Mouse (Mus musculus): ENCODE measurements at regions not wholly inside any gene's neighbourhood (a gene's known extent, or its start where the extent isn't known, plus 50 kb on each side); places are given as distances from the start of the nearest gene placed in this dataset.

DNA sequence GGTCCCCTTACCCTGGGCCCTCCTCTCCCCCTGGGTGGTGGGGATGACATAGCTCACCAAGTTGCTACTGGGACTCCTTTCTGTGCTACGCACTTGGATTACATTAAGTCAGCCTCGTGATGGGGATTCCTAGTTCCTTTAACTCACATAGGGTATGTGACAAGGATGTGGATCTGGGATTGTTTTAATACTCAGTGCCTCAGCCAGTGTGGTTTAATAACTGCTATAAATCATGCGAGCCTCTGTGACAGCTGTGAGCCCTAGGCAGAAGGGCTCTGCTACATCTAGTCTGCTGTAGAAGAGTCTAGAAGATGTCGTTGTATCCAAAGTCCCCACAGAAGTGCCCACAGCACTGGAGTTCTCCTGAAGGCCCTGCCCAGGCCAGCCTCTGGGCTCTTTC lies 796.5 kb upstream of the Car8 start:
- no peak for DNase-seq (ENCODE audit: low read depth, low spot score)

DNA sequence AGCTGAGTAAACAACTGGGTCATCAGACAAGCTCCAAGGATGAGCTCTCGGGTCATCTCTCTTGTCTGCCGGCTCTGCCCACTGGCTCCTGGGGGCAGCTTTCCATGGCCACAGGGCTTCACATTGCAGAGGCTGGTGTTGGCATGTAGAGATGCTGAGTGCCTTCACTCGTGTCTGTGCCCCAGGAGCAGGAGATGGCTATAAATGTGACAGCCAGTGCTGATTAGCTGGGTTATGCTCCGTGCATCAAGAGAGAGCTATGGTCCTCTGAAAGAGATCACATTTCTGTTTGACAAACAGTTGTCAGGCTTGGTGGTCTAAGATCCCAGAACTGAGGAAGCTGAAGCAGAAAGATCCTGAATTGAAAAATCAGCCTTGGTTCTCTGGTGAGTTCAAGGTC lies 795.4 kb upstream of the Car8 start:
- DNase-seq (ENCODE audit: low read depth, low spot score), result no peak

DNA sequence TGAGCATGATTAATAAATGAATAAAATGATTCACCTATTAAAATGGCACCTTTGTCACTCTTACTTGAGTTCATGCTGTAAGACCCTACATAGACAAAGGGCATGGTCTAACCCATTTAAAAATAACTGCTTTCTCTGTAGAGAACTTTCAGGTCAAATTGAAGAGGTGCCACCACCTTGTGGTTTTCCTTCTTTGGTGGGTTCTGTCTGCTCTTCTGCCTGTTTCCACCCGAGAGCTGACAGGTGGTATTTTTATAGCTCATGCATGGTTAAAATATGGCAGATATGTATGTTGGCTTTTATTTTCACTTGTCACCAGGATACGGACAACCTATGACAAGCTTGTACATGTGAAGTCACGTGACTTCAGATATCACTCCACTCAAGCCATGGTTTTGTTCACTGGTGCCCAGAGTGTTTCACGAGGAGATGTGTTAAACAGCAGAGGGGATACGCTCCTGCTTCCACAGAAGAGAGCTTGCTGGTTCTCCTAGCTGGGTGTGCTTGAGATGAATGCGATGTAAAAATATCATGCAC lies 794.3 kb upstream of the Car8 start:
- no peak for DNase-seq (ENCODE audit: low read depth, low spot score)

DNA sequence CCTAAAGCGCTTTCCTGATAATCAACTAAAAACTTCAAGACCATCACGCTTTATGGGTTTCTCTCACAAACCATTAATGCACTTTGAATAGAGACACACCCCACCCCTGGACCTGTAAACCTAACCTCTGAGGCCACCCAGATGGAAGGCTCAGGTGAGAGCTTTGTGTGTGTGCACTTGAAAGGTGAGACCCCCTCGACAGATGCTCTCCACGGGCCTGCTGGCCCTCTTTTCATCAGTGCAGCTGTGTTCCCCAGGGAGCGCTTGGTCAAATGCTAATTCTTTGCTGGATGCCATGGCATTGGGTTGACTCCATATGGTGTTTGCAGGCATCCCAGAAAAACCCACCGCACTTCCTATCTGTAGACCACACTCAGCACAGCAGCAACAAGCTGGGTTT lies 792.8 kb upstream of the Car8 start:
- peak; percentile 60 for DNase-seq (ENCODE audit: low read depth, low spot score)

DNA sequence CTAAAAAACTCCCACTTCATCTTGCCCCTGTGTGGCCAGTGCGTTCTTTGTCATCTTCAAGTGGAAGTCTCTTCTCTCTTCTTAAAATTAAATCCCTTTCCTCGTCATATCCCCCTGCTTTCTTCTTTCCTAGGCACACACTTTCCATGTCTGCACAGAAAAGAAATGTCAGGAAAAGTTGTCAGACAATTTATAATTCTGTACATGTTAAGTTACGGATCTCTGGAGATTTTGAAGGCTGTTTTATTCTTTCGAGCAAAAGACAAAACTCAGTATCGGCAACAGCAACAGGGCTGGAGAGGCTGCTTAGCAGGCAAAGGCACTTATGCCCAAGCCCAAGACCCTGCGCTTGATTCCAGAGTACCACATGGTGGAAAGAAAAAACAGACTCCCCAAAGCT lies 790.1 kb upstream of the Car8 start:
- DNase-seq (ENCODE audit: low read depth, low spot score), result no peak

DNA sequence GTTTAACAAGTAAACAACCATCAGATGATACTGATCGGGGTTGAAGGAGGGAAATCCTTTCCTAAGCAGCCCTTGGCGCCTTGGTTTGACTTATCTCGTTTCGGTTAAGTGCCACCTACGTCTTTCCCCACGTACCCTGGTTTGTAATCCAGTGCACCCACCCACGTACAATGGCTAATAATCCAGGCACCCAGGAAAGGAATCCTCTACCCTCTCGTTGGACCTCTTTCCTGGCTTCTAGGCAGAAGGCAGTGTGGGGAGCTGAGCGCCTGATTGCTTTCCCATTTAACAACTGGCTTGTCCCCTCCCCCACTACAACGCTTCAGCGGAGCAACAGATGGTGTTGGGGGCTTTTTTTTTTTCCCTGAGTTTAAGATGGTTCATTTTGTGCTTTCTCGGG lies 789.6 kb upstream of the Car8 start:
- DNase-seq (ENCODE audit: low read depth, low spot score), result peak; percentile 59

DNA sequence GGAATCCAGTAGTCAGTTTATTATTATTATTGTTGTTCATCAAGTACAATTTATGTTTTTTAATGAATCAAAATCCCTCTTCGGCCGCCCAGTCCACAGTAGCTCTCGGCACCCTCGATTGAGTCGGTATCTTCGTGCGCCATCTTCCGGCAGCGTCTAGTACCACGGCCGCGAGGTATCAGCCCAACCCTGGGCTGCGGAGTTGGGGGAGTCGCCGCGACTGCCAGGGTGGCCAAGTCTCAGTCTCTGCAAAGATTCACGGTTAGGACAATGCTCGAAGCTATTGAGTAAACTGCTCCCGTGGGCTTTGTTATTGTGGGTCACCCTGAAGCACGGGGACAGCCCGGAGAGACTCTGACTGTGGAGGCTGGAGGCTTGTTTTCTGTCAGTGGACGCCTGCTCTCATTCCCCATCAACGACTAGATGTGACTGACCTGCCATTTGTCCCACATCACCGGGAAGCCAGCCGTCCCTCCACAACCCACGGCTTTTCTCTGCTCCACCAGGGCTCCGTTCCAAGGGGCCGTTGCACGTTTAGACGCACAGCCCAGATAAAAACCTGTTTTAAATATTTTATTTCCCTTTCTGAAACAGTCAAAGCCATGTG lies 789.1 kb upstream of the Car8 start:
- peak; percentile 79 for DNase-seq (ENCODE audit: low read depth, low spot score)

DNA sequence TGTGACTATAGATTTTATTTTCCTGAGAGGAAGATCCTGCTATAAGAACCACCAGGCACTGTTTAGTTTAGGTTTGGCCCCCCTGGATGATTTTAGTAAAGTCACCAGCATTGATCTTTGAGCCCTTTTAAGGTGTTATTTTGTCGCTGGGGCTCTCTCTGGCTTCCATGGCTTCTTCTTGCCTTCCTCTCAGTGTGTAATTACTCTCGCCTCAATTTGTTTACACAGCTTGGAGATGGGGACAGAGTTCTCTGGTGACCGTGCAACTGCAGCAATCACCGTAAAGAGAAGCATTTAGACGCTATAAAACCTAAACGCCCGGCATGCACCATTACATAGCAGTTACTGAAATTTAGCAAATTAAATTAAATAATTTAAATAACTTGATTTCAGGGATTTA lies 788.5 kb upstream of the Car8 start:
- no peak for DNase-seq (ENCODE audit: low read depth, low spot score)

DNA sequence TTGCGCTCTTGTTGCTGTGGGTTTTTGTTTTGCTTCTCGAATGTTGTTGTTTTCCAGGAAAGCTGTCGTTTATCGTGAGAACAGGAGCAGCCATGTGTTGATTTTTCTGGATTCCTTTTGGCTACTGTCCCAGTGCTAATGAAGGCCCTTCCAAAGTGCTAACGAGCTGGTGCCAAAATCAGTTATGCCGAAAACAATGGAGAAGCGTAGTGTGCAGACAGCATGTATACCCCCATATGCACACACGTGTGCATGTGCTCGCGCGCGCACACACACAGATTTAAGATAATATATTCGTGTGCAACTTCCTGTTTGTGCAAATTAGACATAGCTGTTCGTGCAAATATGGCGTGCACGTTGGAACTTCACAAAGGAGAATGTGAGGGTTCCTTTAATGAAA lies 788.0 kb upstream of the Car8 start:
- DNase-seq (ENCODE audit: low read depth, low spot score), result no peak

DNA sequence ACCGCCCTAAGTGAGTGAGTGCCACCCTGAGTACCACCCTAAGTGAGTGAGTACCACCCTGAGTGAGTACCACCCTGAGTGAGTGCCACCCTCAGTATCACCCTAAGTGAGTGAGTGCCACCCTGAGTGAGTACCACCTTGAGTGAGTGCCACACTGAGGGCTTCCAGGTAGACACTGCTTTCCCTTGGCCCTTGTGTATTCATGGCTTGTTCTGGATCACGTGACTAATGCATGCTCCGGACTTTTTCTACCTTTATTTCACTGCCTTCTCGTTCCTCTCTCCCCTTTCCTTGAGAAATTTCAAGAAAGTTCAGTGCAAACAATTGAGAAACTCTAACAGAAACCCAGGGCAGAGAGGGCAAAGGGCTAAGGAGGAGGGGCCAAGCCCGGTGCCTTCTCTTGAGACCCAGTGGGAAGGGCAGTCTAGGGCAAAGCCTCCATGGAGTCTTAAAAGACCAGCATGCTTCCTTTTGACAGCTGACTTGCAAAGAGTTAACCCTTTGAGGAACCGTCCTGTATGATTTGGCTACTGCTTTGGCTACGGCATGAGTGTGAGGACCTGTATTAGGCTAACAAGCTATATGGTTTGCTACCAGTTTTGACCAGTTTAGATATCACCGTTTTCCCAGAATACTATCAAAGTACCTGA lies 787.1 kb upstream of the Car8 start:
- no peak for DNase-seq (ENCODE audit: low read depth, low spot score)

DNA sequence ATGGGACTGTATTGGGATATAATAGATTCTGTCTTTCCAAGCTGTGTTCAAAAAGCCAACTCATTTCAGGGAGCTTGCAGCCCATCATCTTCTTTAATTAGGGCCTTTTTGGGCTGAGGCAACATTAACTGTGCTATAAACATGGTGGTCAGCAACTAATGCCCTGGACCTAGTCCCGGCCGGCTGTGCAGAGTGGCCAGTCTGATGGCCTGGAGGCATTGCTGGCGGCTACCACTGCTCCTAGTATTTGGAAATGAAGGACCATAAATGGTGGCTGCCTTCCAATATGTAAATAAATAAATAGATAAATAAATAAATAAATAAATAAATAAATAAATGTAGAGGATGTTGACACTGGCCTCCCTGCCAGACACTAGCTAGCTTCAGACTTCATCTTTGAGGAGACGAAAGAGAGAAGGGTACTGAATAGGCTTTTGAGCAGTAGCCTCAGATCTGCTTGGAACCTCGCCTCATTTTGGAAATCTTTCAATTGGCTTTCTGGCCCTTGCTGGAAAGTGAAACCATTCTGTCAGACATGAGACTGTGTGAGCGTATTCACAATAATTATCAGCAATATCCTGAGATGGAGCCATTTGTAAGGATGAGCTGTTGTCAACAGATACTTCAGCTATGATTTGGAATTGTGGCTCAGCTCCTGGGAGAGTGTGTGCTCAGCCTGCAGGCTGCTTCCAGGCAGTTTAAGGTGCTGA lies 785.5 kb upstream of the Car8 start:
- no peak for DNase-seq (ENCODE audit: low read depth, low spot score)

DNA sequence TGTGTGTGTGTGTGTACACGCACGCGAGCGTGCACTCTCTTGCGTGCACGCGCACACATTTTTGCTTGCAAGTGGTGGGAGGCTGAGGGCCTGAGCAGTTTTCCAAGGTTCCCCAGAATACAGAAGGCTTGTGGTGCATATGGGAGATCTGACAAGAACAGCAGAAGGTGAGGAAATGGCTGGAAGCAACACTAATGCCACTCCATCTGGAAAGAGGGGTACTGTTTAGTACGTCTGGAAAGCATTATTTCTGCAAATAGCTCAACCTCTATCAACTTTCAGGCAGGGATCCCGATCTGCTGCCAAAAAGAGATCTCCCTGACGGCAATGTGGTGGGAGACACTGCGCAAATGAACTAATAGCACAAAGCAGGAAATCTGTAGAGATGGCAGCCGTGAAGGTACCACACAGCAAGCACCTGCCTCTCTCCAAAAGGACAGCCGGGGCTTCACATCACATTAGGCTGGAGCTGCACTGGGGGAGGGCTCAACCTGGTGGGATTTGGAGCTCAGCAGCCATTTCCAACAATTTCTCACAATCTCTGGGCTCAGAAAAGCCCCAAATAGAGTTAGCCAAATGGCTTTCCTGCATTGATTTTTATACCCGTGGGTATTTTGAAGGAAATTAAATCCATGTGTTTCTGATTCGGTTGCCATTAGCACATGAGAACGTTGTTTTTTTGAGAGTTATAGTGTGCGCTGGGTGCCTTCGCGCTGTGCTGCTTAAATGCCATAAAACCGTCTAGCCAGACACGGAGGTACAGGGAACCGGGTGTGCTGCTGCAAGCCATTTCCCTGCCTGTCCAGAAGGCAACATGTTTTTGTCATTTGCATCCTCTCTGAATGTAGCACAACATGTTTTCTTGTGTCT lies 780.6 kb upstream of the Car8 start:
- DNase-seq (ENCODE audit: low read depth, low spot score), result peak; percentile 77

DNA sequence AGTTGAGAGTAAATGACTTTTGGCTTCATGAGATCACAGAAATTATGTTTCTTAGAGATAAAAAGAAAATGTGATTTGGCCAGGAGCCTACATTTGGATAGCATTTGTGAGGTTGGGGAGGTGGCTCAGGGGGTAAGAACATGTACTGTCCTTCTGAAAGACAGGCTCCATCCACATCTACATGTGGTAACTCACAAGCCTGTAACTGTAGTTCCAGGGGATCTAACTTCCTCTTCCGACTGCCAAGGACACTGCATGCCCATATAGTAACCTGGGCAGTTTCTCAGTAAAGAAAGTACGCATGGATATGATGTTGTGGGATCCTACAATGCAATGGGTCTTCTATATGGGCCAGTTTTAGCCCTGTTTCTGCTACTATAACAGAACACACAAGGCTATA lies 779.4 kb upstream of the Car8 start:
- DNase-seq (ENCODE audit: low read depth, low spot score), result no peak

DNA sequence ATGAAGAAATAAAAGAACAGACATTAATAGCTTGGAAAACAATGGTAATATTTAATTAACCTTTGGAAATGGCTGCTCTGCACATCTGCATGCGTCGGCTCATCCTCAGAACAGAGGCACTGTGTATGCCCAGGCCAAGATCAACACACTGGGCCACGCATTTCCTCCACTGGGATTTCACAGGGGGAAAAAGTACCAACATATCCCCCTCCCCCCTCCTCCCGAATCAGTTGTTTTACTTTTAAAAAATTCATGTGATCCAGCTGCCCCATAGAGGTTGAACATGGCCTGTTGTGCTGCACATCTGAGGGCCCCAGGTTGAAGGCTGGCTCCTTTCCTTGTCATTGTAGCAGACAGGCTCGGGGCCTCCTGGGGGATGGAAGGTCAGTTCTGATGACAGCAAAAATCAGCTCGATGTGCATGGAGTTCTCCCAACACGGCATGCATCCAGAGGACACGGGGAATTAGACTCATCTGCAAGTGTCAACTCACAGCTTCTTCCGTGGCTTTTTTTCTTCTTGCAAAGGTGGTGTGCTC lies 777.7 kb upstream of the Car8 start:
- DNase-seq (ENCODE audit: low read depth, low spot score), result no peak

DNA sequence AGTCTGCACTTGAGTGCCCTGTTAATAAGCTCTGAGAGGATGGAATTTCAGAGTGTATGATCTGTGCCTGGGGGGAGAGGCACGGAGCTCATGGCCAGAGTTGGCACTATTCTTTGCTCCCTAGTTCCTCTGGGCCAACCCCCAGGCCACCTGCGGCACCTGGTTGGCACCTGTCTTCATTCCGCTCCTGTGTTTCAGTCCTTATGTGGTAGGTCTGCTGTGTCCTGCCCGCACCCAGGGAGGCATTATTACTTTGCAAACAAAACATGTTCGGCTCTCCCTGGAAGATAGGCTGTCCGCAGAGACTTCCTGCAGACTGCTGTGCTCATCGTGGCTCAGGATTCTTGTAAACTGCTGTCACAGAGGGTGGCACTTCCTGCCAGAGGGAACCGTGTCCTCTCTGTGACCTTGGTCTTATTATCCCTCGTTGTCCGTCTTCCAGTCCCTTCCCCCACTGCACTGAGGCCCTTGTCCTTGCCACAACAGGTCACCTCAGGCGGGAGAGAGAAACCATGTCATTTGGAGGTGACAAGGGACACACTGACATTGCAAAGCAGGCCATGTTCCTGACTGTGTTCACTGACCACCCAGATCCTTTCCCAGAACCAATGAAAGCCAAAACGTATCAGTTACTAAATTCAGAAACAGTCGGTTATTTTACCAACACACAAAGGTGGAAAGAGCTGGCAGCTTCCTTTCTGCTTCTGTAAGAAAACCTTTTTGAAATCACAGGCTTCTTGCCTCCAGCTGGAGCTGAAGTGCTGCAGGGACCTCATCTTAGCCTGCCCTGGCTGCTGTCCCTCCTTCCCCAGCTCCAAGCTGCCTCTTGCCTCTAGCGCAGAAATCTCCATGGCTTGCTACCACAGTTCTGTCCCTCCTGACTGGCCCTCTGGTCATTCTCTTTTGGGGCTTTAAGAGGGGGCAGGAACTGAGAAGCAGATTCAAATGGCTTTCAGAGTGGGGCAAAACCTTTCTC lies 777.0 kb upstream of the Car8 start:
- no peak for DNase-seq (ENCODE audit: low read depth, low spot score)

DNA sequence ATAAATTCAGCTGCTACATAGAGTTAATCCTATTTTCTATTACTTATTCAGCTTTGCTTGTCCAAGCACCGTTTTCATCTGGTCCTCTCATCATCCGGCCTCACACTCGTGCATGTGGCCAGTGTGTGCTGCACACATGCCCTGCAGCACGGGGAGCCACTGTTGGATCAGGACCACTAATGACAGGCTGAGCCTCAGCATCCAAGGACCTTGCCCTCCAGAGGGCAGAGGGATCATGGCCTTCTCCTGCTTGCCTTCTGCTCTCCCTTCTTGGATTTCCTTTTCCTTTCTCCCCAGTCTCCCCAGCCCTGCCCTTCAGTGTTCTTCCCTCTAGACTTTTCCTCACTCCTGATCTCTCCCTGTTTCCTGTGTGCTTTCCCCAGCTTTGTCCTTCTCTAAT lies 776.1 kb upstream of the Car8 start:
- no peak for DNase-seq (ENCODE audit: low read depth, low spot score)

DNA sequence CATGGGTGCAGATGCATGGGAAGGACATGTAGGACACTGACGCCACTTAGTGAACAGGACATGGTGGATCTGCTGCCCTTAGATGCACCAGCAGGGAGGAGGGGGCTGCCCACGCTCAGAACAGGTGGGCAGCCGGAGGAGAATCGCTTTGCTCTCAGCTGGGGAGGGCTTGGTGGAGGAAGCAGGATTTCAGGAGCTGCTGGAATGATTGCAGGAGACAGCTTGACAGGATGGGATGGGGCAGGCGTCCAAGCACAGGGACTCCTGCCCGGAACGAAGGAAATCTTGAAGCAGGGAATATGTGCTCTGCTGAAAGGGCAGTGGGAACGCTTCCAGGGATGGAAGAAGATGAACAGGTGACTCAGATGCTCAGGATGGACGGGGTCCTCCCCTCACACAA lies 773.9 kb upstream of the Car8 start:
- no peak for DNase-seq (ENCODE audit: low read depth, low spot score)

DNA sequence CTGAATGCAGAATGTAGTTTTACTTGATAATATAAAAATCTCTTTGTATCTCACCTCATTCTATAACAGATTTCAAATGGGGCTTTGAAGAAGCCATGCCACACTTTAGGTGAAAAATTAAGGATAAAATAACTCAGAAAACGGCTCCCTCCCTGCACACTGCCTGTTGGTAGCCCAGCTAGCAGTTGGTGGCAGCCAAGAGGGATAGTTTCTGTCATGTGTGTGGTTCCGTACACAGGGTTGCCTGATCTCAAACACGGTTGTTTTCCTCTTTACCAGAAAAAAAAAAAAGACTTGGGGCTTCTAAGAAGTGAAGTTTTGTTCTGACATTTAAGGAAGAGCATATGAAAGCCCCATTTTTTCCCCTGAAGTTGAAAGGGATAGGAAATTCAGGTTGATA lies 773.1 kb upstream of the Car8 start:
- DNase-seq (ENCODE audit: low read depth, low spot score), result no peak

DNA sequence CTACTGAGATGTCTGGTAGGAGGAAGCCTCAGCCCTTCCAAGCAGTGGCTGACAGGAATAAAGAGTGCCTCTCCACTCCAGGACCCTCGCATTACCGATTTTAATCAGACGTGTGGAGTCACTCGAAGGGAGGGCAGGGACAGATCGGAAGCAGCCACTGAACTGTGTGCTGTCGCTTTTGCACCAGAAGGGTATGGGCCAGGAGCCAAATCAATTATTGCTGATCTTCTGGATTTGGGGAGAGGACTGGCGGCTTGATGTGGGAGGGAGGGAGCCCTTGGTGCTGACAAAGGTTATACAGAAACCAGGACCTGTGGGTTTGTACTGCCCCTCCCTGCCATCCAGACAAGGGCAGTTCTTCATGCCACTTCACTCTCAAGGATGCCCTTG lies 772.3 kb upstream of the Car8 start:
- DNase-seq (ENCODE audit: low read depth, low spot score), result no peak

DNA sequence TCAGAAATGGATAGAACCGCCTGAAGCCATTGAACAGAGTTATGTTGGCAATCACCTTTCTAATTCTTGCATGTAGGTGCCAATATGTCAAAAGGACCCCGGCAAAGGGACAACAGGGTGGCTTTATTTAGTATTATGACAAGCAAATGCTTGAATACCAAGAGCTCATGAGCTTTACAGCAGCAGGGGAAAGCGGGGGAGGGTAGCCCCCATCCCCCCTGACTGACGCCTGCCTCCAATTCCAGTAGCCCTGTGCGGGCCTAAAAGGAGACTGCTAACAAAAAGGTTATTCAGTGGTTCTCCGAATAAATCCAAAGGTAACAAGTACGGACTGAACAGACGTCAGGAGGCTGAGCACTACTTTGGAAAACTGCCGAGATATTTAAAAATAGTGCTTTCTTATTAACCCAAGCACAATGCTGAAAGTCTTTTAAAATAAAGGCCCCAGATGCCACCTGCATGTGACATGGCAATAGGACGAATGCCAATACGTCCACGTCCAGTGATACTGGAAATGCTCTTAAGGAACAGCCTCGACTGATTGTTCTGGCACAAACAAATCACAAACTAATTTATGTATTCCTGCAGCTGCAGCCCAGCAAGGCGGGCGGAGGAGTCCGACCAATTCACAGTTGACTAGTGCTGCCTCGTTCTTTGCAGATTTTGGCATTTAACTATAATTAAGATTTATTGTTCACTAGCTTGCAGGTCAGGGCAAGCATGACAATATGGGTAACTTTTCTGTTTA lies 771.7 kb upstream of the Car8 start:
- no peak for DNase-seq (ENCODE audit: low read depth, low spot score)
